Mouse (Mus musculus) CH12.LX (cell line): ENCODE measurements at regions not wholly inside any gene's neighbourhood (a gene's known extent, or its start where the extent isn't known, plus 50 kb on each side); places are given as distances from the start of the nearest gene placed in this dataset.

Experiments used
- CTCF ChIP-seq, 2 experiments: IDR thresholded peaks in 1 of 2; conservative IDR thresholded peaks in 1 of 2; 2 replicates each; pipeline ENCODE4 v1.5.1; 2011 to 2012; ENCODE audit warnings: low read depth in 2 of 2, low read length in 2 of 2, improper control_type of control experiment in 1 of 2, inconsistent platforms in 1 of 2, mild to moderate bottlenecking in 1 of 2, moderate library complexity in 1 of 2
- E2F4 ChIP-seq: IDR thresholded peaks from 2 replicates; pipeline ENCODE4 v1.6.1; 2011; ENCODE audit warnings: low read depth, low read length, improper control_type of control experiment; ENCODE audit not compliant: insufficient replicate concordance
- MXI1 ChIP-seq: IDR thresholded peaks from 2 replicates; pipeline ENCODE4 v1.6.1; 2011; ENCODE audit warnings: mild to moderate bottlenecking, low read depth, low read length, improper control_type of control experiment
- MYC ChIP-seq: IDR thresholded peaks from 2 replicates; pipeline ENCODE4 v1.6.1; 2011; ENCODE audit warnings: low read depth, mild to moderate bottlenecking, improper control_type of control experiment, low read length
- POLR2A ChIP-seq: IDR thresholded peaks from 2 replicates; pipeline ENCODE4 v1.6.1; 2011; ENCODE audit warnings: low read depth, mild to moderate bottlenecking, improper control_type of control experiment, low read length

- TF ChIP-seq CTCF (conservative IDR thresholded peaks at IDR 0.05 in 1 of 2, IDR thresholded peaks at IDR 0.05 in 1 of 2; ENCODE audit: low read depth in 2 of 2, low read length in 2 of 2) (no peak), MXI1 (no peak), E2F4 (no peak), POLR2A (no peak), MYC (no peak)
These were observed 130.5 kb downstream of the Efnb2 start for GRCm38 (mm10) chr8:8530540-8530939.
